Mouse (Mus musculus): ENCODE results near the gene Gpc6.

DNA sequence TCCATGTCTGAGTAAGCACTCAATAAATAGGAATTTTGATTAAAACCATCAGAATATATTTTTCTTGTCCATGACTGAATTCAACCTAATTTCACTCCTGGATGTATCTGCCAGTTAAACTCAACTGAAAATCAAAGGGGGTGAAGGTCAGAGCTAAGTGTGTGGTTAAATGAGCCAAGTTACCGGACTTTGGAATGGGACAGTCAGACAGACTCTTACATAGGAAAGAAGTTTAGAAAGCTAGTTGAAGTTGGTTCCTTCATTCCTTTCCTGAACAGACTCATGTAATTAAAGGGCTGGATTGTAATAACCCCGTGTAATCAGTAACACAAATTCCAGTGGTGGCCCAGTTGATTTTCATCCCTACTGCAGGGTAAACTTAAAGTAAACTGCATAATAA is 595.6 kb downstream of the Gpc6 start:
- TF ChIP-seq POLR2A (IDR thresholded peaks at IDR 0.05; ENCODE audit: insufficient read depth, low read depth, low read length): no peak
- no peak for TF ChIP-seq CTCF (IDR thresholded peaks at IDR 0.05; ENCODE audit: insufficient read depth, low read depth, low read length)

Measured in olfactory bulb, adult 2 months (tissue).